Mouse (Mus musculus) Muller cell, postnatal 12 days (primary cell): ENCODE data around the gene Sema3g.
A peak's percentile ranks its signal among the peaks of the same experiment; 100 is the strongest.

ENCODE experiments used
- DNase-seq: peaks from one replicate; pipeline ENCODE4 v3.0.0-alpha.2; 2015; ENCODE audit errors: inconsistent ontology term

Gene Sema3g

GRCm38 (mm10) chr14:31272164-31272563, 54.5 kb downstream of the Sema3g start:
- DNase-seq = peak; percentile 48
